Mouse (Mus musculus) neural tube, embryonic 14.5 days (tissue): ENCODE results near the gene Dync1li1. TPM values are rescaled to one million over a fixed set of nuclear protein-coding genes. Genes with fewer than 3 reads are reported as not detected.

Source experiments
- ATAC-seq: fragments of 200-750 bp; cut with Nextera tagmentation; 2 replicates; pipeline ENCODE4 v1.8.0; 2017; ENCODE audit warnings: low read depth, mild to moderate bottlenecking, moderate TSS enrichment, moderate library complexity
- H3K27ac ChIP-seq: fragments of 300-500 bp; sonication (generic); 2 replicates; pipeline ENCODE4 v1.5.1; 2014; ENCODE audit warnings: low read depth, mild to moderate bottlenecking, control low read depth, low read length, moderate library complexity, mixed read lengths
- H3K27me3 ChIP-seq: fragments of 300-500 bp; sonication (generic); 2 replicates; pipeline ENCODE4 v1.6.1; 2014; ENCODE audit warnings: low read length; ENCODE audit not compliant: control insufficient read depth, insufficient read depth
- H3K36me3 ChIP-seq: fragments of 300-500 bp; sonication (generic); 2 replicates; pipeline ENCODE4 v1.6.1; 2014; ENCODE audit warnings: low read length, mixed read lengths; ENCODE audit not compliant: control insufficient read depth, insufficient read depth
- H3K4me1 ChIP-seq: fragments of 300-500 bp; sonication (generic); 2 replicates; pipeline ENCODE4 v1.6.1; 2014; ENCODE audit warnings: low read length; ENCODE audit not compliant: control insufficient read depth, insufficient read depth
- H3K4me2 ChIP-seq: fragments of 300-500 bp; sonication (generic); 2 replicates; pipeline ENCODE4 v1.6.1; 2014; ENCODE audit warnings: mild to moderate bottlenecking, low read depth, low read length, control low read depth
- H3K4me3 ChIP-seq: fragments of 300-500 bp; sonication (generic); 2 replicates; pipeline ENCODE4 v1.5.1; 2014; ENCODE audit warnings: low read depth, low read length, control low read depth, mixed read lengths
- H3K9ac ChIP-seq: fragments of 300-500 bp; sonication (generic); replicated peaks from 2 replicates; pipeline ENCODE4 v1.6.1; 2014; ENCODE audit warnings: low read depth, mild to moderate bottlenecking, control low read depth, low read length, mixed read lengths
- H3K9me3 ChIP-seq: fragments of 300-500 bp; sonication (generic); 2 replicates; pipeline ENCODE4 v1.6.1; 2016; ENCODE audit warnings: low read length; ENCODE audit not compliant: control insufficient read depth
- WGBS: fragments of 180-500 bp; shearing (Covaris S2); extraction: QIAGEN DNeasy Blood & Tissue Kit; methylation state at CpG from one replicate; pipeline ENCODE4 v1.1.7; 2014; 5-methylcytosine and 5-hydroxymethylcytosine counted together
- polyA plus RNA-seq: library from polyadenylated mRNA; unstranded; fragments of >200 nt; fragmentation: Nextera tagmentation; extraction: Ambion mirVana; gene quantifications from 2 replicates; pipeline ENCODE4 v1.2.1, GENCODE M21; 2014

The Dync1li1 gene
- polyA plus RNA-seq, 1 experiment from 2014 or later = 141 TPM

GRCm38 (mm10) chr9:114731011-114731755, 42.6 kb downstream of the Dync1li1 start, which contains the start of gene Cmtm6:
TSS of gene Cmtm6 (plus strand) at chr9:114731116.
- under 1% methylated on average over 53 of the region's 53 CpGs for WGBS
- peaks cover 7% of the 10 kb centered on the region for H3K4me1 ChIP-seq

DNA sequence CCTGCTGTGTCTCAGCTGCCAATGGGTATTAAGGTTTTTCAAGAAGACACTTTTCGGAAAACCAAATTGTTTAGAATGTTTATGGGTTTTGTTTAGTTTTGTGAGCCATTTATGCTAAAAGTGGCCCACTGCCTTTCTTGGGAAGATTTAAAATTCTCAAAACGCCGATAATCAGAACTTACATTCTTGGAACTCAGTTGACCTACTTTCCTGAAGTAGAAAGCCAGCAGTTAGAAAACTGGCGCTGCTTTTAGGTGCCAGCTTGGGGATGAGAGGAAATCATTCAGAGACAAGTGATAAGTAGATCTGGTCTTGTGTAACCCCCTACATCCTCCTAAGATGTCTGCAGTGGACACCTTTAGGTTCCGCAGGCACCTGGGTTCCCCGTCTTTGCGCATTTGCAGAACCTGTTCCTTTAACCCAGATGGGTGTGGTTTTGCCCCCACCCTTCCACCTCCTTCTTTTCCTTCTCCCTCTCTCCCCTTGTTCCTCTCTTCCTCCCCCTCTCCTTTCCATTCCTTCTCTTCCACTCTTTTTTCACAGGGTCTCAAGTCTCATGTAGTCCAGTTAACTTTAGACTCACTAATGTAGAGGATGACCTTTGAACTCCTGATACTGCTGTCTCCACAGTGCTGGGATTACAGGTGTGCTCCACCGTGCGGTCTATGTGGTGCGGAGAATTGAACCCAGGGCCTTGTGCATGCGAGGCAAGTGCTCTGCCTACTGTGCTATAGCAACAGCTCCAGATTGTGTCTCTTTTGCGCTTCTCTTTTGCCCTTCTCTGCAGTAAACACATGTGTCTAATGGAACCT, 43.5 kb downstream of the Dync1li1 start:
- 72% methylated on average over 12 of the region's 12 CpGs for WGBS
- Histone ChIP-seq H3K4me1 (peaks cover 7% of the 10 kb centered on the region), H3K4me2 (peak overlapping the region; percentile 67), H3K9ac (peak overlapping the region; percentile 69; the same call in 1 of the 2 replicates), H3K27me3 (no peaks in the 10 kb centered on the region), H3K27ac (no peak overlapping the region), H3K9me3 (no peaks in the 10 kb centered on the region), H3K4me3 (peak overlapping the region; percentile 62), H3K36me3 (no peaks in the 10 kb centered on the region)
- ATAC-seq = no peak

More at GRCm38 (mm10) chr9:114731011-114731755, 42.6 kb downstream of the Dync1li1 start, which contains the start of gene Cmtm6:
- peak; percentile 90 for ATAC-seq
- Histone ChIP-seq H3K27me3 (no peaks in the 10 kb centered on the region), H3K4me2 (peak within 1 kb of the TSS; percentile 67), H3K27ac (peak within 1 kb of the TSS; percentile 63), H3K36me3 (no peaks in the 10 kb centered on the region), H3K9me3 (no peaks in the 10 kb centered on the region), H3K9ac (peak within 1 kb of the TSS; percentile 69), H3K4me3 (peak within 1 kb of the TSS; percentile 62)

GRCm38 (mm10) chr9:114733238-114733637, 44.6 kb downstream of the Dync1li1 start:
- H3K9ac ChIP-seq = no peak overlapping the region
- H3K36me3 ChIP-seq = no peaks in the 10 kb centered on the region; the same call in 1 of the 2 replicates
- H3K4me2 ChIP-seq = no peak overlapping the region
- no peak overlapping the region for H3K27ac ChIP-seq
- H3K4me1 ChIP-seq = peaks cover 7% of the 10 kb centered on the region
- WGBS = 82% methylated on average over 2 of the region's 2 CpGs
- H3K27me3 ChIP-seq = no peaks in the 10 kb centered on the region
- no peak overlapping the region for H3K4me3 ChIP-seq
- no peak for ATAC-seq
- no peaks in the 10 kb centered on the region for H3K9me3 ChIP-seq

- peaks cover 7% of the 10 kb centered on the region for H3K4me1 ChIP-seq
- no peaks in the 10 kb centered on the region for H3K9me3 ChIP-seq
- WGBS = 83% methylated on average over 11 of the region's 11 CpGs
- H3K9ac ChIP-seq = no peak overlapping the region
- no peak overlapping the region for H3K4me2 ChIP-seq
- H3K36me3 ChIP-seq = no peaks in the 10 kb centered on the region; the same call in 1 of the 2 replicates
- H3K27ac ChIP-seq = no peak overlapping the region
- no peak for ATAC-seq
- H3K4me3 ChIP-seq = no peak overlapping the region
- H3K27me3 ChIP-seq = no peaks in the 10 kb centered on the region
These were observed 47.9 kb downstream of the Dync1li1 start for GRCm38 (mm10) chr9:114736442-114736841.

- no peaks in the 10 kb centered on the region for H3K9me3 ChIP-seq
- no peaks in the 10 kb centered on the region for H3K4me1 ChIP-seq
- no peaks in the 10 kb centered on the region; the same call in 1 of the 2 replicates for H3K36me3 ChIP-seq
- H3K27ac ChIP-seq = no peak overlapping the region
- no peak for ATAC-seq
- H3K4me2 ChIP-seq = no peak overlapping the region
- no peak overlapping the region for H3K9ac ChIP-seq
- 94% methylated on average over 9 of the region's 9 CpGs for WGBS
- no peaks in the 10 kb centered on the region for H3K27me3 ChIP-seq
- H3K4me3 ChIP-seq = no peak overlapping the region
These were observed 51.7 kb downstream of the Dync1li1 start for GRCm38 (mm10) chr9:114740336-114740735.

GRCm38 (mm10) chr9:114742731-114743130, 54.1 kb downstream of the Dync1li1 start:
- no peak for ATAC-seq
- H3K4me3 ChIP-seq = no peak overlapping the region
- H3K4me2 ChIP-seq = no peak overlapping the region
- 87% methylated on average over 2 of the region's 2 CpGs for WGBS
- no peak overlapping the region for H3K27ac ChIP-seq
- H3K27me3 ChIP-seq = no peaks in the 10 kb centered on the region
- H3K36me3 ChIP-seq = no peaks in the 10 kb centered on the region; the same call in 1 of the 2 replicates
- no peaks in the 10 kb centered on the region for H3K4me1 ChIP-seq
- H3K9me3 ChIP-seq = no peaks in the 10 kb centered on the region
- H3K9ac ChIP-seq = no peak overlapping the region

- no peak for ATAC-seq
- no peaks in the 10 kb centered on the region for H3K9me3 ChIP-seq
- no peak overlapping the region for H3K9ac ChIP-seq
- no peak overlapping the region for H3K4me3 ChIP-seq
- 87% methylated on average over 4 of the region's 4 CpGs for WGBS
- no peak overlapping the region for H3K27ac ChIP-seq
- H3K36me3 ChIP-seq = no peaks in the 10 kb centered on the region; the same call in 1 of the 2 replicates
- H3K4me1 ChIP-seq = no peaks in the 10 kb centered on the region
- no peaks in the 10 kb centered on the region for H3K27me3 ChIP-seq
- H3K4me2 ChIP-seq = no peak overlapping the region
These were observed 56.6 kb downstream of the Dync1li1 start for GRCm38 (mm10) chr9:114745163-114745562.

- 86% methylated on average over 4 of the region's 4 CpGs for WGBS
- no peaks in the 10 kb centered on the region for H3K4me1 ChIP-seq
- H3K27ac ChIP-seq = no peak overlapping the region
- H3K4me3 ChIP-seq = no peak overlapping the region
- no peak overlapping the region for H3K4me2 ChIP-seq
- no peaks in the 10 kb centered on the region; the same call in 1 of the 2 replicates for H3K36me3 ChIP-seq
- H3K9me3 ChIP-seq = no peaks in the 10 kb centered on the region
- H3K27me3 ChIP-seq = no peaks in the 10 kb centered on the region
- ATAC-seq = no peak
- H3K9ac ChIP-seq = no peak overlapping the region
These were observed 57.1 kb downstream of the Dync1li1 start for GRCm38 (mm10) chr9:114745654-114746053.

DNA sequence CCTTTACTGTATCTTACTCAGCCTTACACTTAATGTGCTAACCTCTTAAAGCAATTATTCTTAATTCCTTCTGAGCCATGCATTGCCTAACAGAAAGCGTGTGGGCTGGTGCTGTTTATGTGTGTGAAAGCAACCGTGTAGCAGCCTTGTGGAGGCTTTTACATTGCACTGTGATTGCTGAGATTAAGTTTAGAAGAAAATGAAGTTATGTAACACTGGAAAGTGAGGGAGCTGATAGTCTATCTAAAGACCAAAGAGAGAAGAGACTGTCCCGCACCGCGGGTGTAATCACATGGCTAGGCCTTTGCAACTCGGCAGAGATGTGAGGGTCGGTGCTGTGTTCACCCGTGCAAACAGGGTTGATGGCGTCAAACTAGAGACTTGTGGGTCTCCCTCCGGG, 58.4 kb downstream of the Dync1li1 start:
- H3K4me3 ChIP-seq = no peak overlapping the region
- ATAC-seq = no peak
- no peaks in the 10 kb centered on the region for H3K9me3 ChIP-seq
- H3K27ac ChIP-seq = no peak overlapping the region
- 82% methylated on average over 10 of the region's 10 CpGs for WGBS
- no peak overlapping the region for H3K4me2 ChIP-seq
- no peak overlapping the region for H3K9ac ChIP-seq
- no peaks in the 10 kb centered on the region for H3K27me3 ChIP-seq
- H3K4me1 ChIP-seq = no peaks in the 10 kb centered on the region; the same call in 1 of the 2 replicates
- H3K36me3 ChIP-seq = no peaks in the 10 kb centered on the region; the same call in 1 of the 2 replicates
